Mouse (Mus musculus) urinary bladder, postnatal 4 days (tissue): Measurements from ENCODE around the gene Frmd6.

Experiments used
- DNase-seq, 2 experiments: peaks; one replicate each; pipeline ENCODE4 v3.0.0; 2021 to 2022; ENCODE audit warnings: low spot score in 2 of 2

Frmd6 gene

GRCm38 (mm10) chr12:70898450-70898849, 73.1 kb downstream of the Frmd6 start:
- DNase-seq = no peak

GRCm38 (mm10) chr12:70904471-70904870, 79.2 kb downstream of the Frmd6 start:
- DNase-seq = no peak

GRCm38 (mm10) chr12:70906867-70907266, 81.6 kb downstream of the Frmd6 start:
- peak in 1 of 2 experiments; percentile 43 for DNase-seq

GRCm38 (mm10) chr12:70907651-70908050, 82.3 kb downstream of the Frmd6 start:
- no peak for DNase-seq

- DNase-seq = peak in 1 of 2 experiments; percentile 55
Measured at GRCm38 (mm10) chr12:70908076-70908475, 82.8 kb downstream of the Frmd6 start.

- DNase-seq = peak; percentile 74 to 85
Measured at GRCm38 (mm10) chr12:70910241-70910720, 85.0 kb downstream of the Frmd6 start.

GRCm38 (mm10) chr12:70911029-70911428, 85.7 kb downstream of the Frmd6 start:
- peak; percentile 71 to 86 for DNase-seq

- peak in 1 of 2 experiments; percentile 40 for DNase-seq
Measured at GRCm38 (mm10) chr12:70911676-70912379, 86.5 kb downstream of the Frmd6 start.

GRCm38 (mm10) chr12:70913429-70913828, 88.1 kb downstream of the Frmd6 start:
- peak; percentile 56 to 74 for DNase-seq

- peak in 1 of 2 experiments; percentile 60 for DNase-seq
Measured at GRCm38 (mm10) chr12:70914387-70914786, 89.1 kb downstream of the Frmd6 start.

- DNase-seq = no peak
Measured at GRCm38 (mm10) chr12:70929781-70930180, 104.5 kb downstream of the Frmd6 start.

- no peak for DNase-seq
Measured at GRCm38 (mm10) chr12:70937150-70937549, 111.8 kb downstream of the Frmd6 start.

GRCm38 (mm10) chr12:70937571-70938384, 112.5 kb downstream of the Frmd6 start, which contains the start of gene Actr10:
Gene Actr10 (plus strand): TSS chr12:70937857.
- peak; percentile 91 to 93 for DNase-seq

- no peak for DNase-seq
Measured at GRCm38 (mm10) chr12:70940806-70941205, 115.5 kb downstream of the Frmd6 start.

- no peak for DNase-seq
Measured at GRCm38 (mm10) chr12:70944181-70944580, 118.9 kb downstream of the Frmd6 start.

- DNase-seq = no peak
Measured at GRCm38 (mm10) chr12:70946585-70947256, 121.4 kb downstream of the Frmd6 start.
